Mouse (Mus musculus): ENCODE results near the gene Pcsk1n. TPM values are rescaled to one million over a fixed set of nuclear protein-coding genes. Genes with fewer than 3 reads are reported as not detected.

The Pcsk1n gene
- total RNA-seq, 1 experiment from 2014 or later: not detected

DNA sequence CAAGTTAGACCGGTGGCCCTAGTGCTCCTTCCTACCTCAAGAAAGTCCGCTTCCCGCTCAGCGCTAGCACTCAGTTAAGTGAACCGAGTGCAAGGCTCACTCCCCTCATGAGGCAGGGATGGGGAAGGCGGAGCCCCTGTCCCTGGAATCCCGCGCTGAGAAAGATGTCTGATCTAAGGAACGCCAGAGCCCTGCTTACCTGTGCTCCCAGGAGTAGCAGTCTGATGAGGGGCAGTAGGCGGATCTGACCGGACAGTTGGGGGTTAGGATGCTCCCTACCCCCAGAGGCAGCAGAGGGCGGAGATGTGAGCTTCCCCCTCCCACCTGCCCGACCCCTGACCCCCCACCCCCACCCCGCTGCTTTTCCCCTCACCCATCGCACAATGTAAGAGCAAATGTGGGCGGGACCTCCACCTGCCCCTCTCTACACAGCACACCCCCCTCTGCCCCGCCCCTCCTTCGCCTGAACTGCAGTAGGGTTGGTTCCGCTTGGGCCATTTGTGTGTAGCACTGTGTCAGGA is 8.7 kb downstream of the Pcsk1n start, which contains the start of gene Eras:
Eras (minus strand) TSS at position 338 of the 521 bp plus-strand sequence.
- no peak for ATAC-seq (replicated peaks in 1 of 2; ENCODE audit: insufficient read depth in 1 of 2, low FRiP score in 2 of 2, low TSS enrichment in 1 of 2, low read depth in 1 of 2, poor library complexity in 2 of 2, severe bottlenecking in 2 of 2)

DNA sequence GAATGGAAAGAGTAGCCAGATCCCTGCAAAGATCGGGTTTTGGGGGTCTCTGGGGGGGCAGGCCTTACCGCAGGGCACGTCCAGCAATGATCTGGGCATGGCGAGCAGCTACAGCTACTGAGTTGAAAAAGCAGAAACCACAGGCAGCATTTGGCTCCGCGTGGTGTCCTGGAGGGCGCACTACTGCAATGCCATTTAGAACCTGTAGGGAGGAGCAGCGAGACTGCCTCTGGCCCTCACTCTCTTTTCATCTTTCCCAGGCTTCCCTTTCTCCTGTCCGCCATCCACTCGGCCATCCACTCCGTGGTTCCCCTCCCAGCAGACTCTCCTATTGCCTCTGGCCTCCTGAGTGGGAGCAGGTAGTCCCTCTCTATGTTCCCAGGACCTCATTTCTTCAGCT is 17.3 kb downstream of the Pcsk1n start:
- peak; percentile 32 to 56; a peak in 1 of 4 replicates for ATAC-seq (replicated peaks in 1 of 2; ENCODE audit: insufficient read depth in 1 of 2, low FRiP score in 2 of 2, low TSS enrichment in 1 of 2, low read depth in 1 of 2, poor library complexity in 2 of 2, severe bottlenecking in 2 of 2)

DNA sequence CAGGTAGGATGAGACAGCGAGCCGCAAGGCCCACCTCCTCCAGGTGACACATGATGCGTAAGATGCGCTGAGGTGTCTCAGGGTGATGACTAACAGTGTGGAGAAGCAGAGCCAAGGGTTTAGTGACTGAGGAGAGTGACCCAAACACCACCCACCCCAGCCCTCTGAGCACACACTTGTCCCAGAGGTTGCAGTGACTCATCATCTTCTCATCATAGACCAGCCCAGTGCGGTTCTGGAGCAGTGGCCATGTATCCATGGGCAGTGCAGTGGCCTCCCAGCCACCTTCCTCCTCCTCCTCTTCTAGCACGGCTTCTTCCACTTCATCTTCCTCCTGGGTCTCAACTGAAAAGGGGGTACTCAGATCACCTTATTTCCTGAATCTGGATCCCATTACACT is 18.0 kb downstream of the Pcsk1n start:
- no peak for ATAC-seq (replicated peaks in 1 of 2; ENCODE audit: insufficient read depth in 1 of 2, low FRiP score in 2 of 2, low TSS enrichment in 1 of 2, low read depth in 1 of 2, poor library complexity in 2 of 2, severe bottlenecking in 2 of 2)

DNA sequence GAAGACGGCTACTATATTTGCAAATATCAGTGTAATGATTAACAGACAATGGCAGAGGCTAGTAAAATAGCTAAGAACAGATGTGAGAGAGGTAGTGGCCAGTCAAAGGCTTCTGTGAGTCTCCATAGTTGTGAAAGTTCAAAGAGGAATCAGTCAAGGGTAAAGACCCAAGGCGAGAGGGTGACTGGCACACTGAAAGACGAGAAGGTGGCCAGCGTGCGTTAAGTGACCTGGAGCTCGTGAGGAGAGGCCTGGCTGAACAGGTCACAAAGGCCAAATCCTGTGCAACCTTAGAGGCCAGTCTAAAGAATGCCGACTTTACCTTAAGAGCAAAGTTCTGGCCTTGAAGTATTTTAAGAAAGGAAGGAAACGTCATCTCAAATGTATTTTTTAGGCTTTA is 26.0 kb downstream of the Pcsk1n start:
- ATAC-seq (replicated peaks in 1 of 2; ENCODE audit: insufficient read depth in 1 of 2, low FRiP score in 2 of 2, low TSS enrichment in 1 of 2, low read depth in 1 of 2, poor library complexity in 2 of 2, severe bottlenecking in 2 of 2): no peak

DNA sequence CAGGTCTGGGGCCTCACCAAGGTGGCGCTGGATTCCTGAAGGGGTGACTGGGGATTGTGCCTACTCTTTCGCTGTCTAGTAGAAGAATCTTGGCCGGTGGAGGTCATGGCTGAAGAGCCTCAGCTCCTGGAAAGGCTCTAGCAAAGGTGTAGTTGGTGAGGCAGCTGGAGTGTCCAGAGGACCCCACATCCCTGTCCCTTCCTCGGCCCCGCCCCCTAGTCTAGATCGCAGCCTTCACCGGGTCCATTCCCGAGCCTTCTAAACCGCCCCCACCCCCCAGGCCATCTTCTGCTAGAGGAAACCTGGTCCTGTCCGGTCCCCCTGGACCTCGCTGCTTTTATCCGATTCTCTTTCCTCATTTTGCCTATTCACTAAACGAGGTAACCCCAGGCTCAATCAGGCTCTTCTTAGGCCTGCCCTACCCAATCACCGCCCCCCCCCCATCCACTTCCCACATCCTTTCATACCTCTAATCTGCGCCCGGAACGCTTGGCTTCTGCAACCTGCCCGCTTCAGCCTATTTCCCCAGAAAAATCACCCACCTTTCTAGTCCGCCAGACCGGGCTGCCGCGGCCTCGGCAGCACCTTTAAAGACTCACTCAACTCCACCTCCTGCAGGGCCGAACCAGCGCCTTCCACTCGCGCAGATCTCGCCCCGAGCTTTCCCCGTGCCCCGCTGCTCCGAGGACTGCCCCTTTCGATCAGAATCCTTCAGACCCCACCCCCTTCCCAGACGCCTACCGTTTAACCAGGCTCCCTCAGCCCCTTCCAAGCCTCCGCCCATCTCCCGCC is 27.7 kb downstream of the Pcsk1n start, which contains the start of gene Hdac6:
Hdac6 (minus strand) TSS at position 782 of the 792 bp plus-strand sequence.
- ATAC-seq (replicated peaks in 1 of 2; ENCODE audit: insufficient read depth in 1 of 2, low FRiP score in 2 of 2, low TSS enrichment in 1 of 2, low read depth in 1 of 2, poor library complexity in 2 of 2, severe bottlenecking in 2 of 2): no peak

DNA sequence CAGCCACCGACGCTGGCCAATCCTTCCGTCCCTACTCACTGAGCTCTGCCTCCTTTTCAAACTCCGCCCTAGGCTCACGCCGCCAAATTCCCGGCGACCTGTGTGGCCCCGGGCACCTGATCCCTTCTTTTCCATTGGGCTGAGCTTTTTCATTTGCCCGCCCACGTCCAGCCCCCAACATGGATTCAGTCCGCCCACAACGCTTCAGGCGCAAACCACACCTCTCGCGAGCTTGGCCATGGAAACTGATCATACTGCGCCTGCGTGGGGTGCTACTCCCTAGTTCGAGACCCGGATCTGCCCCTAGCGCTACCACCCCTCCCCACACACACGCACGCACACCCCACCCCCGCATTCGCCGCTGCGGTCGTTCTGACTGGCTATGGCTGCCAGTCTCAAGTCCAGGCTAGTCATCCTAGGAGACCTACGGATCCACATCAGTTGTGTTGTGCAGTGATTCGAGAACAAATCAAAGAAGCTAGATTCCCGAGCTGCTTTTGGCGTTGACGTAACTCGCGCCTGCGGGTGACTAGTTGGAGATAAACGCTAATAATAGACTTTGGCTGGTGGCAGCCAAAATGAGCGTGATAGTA is 28.4 kb downstream of the Pcsk1n start:
- peak; percentile 99 for ATAC-seq (replicated peaks in 1 of 2; ENCODE audit: insufficient read depth in 1 of 2, low FRiP score in 2 of 2, low TSS enrichment in 1 of 2, low read depth in 1 of 2, poor library complexity in 2 of 2, severe bottlenecking in 2 of 2)

DNA sequence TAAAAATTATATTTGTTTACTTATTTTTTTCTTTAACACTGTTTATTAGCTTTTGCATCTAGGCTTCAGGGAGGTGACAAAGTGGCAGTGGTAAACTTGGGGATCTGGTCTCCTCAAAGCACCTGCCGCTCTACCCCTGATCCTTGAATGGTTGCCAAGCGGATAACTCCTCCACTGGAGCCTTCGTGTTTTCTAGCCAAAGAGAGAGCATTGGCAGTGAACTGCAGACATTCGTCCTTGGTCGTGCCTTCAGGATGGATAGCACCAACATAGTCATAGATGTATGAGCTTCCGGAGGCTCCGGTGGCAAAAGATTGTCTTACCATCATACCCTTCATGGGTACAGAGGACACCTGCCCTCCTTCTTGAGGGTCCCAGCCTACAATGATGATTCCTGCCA is 30.5 kb downstream of the Pcsk1n start:
- ATAC-seq (replicated peaks in 1 of 2; ENCODE audit: insufficient read depth in 1 of 2, low FRiP score in 2 of 2, low TSS enrichment in 1 of 2, low read depth in 1 of 2, poor library complexity in 2 of 2, severe bottlenecking in 2 of 2): no peak

DNA sequence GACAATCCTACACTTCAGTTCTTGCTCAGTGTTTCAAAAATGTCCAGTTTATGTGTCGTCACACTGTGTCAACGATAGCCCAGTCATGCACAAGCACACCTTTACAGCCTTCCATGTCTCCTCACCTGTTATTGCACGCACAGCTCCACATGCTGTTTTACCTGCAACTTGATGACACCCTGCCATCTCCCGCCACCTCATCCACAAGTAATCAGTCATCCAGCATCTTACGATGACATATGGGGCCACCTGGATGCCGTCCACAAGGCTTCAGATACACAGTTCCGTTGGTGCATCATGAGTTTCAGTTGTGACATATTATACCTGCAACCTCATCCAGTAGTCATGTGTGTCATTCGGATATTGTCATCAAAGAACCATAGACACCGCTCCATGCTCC is 39.2 kb downstream of the Pcsk1n start:
- ATAC-seq (replicated peaks in 1 of 2; ENCODE audit: insufficient read depth in 1 of 2, low FRiP score in 2 of 2, low TSS enrichment in 1 of 2, low read depth in 1 of 2, poor library complexity in 2 of 2, severe bottlenecking in 2 of 2): no peak

DNA sequence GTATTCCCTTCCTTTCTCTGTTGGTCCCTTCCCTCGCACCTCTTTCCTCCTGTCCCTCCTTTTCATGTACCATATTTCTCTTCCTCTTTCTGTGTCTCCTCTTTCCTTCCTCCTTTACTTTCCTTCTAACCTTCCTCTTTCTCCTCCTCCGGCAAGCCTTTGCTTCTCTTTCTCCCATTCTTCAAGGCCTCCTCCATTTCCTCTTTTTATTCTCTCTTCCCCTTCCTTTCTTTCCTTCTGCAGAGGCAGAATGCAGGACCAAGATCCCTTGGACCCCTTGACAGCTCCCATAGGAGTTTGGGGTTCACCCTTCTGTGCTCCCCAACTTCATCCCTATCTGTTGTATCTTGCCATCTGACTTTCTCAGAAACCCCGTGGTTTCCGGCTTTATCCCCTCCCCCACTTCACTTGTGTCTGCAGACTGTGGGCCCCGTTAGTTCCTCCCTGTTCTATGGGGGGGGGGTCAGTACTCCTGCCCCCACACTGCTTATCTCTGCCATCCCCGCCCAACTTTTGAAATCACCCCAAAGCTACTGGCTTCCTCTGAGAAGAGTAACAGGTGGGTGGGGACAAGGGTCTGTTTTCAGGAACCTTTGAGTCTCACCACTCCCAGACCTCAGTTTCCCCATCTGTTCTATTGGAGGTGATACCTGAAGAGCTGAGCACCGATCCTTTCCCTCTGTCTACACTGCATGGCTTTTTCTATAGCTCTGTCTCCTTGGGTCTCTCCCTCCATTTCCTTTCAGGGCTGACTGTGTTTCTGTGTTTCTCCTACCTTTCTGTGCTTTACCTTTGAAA is 44.4 kb downstream of the Pcsk1n start:
- 0 out of 4 replicates have a peak, but pooled peaks of 1 of the 2 experiments have one; percentile 17 for ATAC-seq (replicated peaks in 1 of 2; ENCODE audit: insufficient read depth in 1 of 2, low FRiP score in 2 of 2, low TSS enrichment in 1 of 2, low read depth in 1 of 2, poor library complexity in 2 of 2, severe bottlenecking in 2 of 2)

DNA sequence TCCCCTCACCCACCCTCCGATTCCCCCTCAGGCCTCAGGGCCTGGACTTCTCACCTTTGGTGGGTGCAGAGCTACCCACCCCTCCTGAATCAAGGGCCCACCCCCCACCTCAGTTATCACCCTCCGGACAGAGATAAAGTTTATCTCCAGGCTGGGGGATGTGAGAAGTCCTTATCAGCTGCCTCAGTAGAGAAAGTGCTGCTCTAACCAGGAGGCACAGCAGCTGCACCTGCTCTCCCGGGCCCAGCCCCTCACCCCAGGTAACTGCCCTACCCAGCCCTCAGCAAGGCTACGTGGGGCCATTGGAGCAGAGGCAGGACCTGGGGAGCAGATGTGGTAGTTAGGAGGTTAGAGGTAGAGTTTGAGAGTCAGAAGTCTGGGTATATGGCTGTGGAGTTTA is 46.5 kb downstream of the Pcsk1n start:
- no peak for ATAC-seq (replicated peaks in 1 of 2; ENCODE audit: insufficient read depth in 1 of 2, low FRiP score in 2 of 2, low TSS enrichment in 1 of 2, low read depth in 1 of 2, poor library complexity in 2 of 2, severe bottlenecking in 2 of 2)

DNA sequence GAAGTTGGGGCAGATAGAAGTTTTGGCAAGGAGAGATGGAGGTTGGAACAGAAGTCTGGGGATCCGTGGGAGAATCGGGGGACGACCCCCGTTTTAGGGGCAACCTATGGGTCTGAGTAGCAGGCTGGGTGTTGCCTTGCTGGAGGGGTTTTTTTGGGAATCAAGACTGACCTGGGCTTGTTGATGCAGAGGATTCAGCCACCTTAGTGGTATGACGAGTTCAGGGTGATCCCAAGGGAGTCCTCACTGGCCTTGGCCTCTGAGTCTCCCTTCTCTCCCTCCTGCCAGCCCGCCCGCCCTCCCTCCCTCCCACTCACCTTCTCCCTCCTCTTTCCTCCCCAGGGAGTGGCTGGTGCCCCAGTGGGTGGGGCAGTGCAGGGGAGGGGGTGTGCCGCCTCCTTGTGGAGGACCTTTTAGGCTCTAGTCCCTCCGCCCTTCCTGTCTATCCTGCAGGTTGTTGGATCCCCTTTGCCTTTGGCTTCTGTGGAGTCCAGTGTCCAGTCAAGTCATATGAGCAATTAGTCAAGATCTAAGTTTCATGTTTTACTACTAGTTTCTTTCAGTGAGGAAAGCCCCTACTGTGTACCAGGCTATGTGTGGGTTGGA is 48.1 kb downstream of the Pcsk1n start:
- ATAC-seq (replicated peaks in 1 of 2; ENCODE audit: insufficient read depth in 1 of 2, low FRiP score in 2 of 2, low TSS enrichment in 1 of 2, low read depth in 1 of 2, poor library complexity in 2 of 2, severe bottlenecking in 2 of 2): no peak

DNA sequence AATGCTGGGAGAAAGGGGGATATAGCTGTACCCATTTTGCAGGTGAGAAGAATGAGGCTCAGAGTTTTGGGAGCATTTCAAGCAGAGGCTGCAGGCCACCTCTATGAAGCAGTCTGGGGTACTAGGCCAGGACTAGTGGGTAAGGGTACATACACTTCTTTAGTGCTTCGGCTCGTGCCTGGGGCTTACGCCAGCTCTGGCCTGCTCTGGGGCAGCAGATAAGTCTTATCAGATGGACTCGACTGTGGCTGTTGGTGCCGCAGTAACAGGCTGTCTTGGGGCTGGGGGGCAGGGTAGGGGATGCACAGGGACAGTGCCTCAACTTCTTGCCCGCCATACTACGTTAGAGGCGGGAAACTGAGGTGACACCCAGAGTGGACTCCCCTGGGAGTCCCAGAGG is 48.6 kb downstream of the Pcsk1n start:
- ATAC-seq (replicated peaks in 1 of 2; ENCODE audit: insufficient read depth in 1 of 2, low FRiP score in 2 of 2, low TSS enrichment in 1 of 2, low read depth in 1 of 2, poor library complexity in 2 of 2, severe bottlenecking in 2 of 2): no peak

DNA sequence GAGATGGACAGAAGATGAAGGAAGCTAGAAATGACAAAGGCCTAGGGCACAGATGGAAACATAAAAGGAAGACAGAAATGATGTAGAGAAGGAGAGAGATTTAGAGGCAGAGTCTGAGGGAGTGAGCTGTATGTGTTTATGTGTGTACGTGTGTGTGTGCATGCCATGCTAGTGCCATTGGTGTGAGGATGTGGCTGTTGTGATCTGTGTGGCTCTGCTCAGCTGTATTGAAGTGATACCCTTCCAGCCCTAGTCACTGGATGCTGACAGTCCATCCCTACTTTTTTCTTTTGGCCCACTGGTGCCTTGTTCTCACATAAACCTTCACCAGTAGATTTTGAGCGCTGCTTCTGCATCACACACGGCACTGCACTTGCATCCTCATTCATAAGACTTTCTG is 49.3 kb downstream of the Pcsk1n start:
- no peak for ATAC-seq (replicated peaks in 1 of 2; ENCODE audit: insufficient read depth in 1 of 2, low FRiP score in 2 of 2, low TSS enrichment in 1 of 2, low read depth in 1 of 2, poor library complexity in 2 of 2, severe bottlenecking in 2 of 2)

DNA sequence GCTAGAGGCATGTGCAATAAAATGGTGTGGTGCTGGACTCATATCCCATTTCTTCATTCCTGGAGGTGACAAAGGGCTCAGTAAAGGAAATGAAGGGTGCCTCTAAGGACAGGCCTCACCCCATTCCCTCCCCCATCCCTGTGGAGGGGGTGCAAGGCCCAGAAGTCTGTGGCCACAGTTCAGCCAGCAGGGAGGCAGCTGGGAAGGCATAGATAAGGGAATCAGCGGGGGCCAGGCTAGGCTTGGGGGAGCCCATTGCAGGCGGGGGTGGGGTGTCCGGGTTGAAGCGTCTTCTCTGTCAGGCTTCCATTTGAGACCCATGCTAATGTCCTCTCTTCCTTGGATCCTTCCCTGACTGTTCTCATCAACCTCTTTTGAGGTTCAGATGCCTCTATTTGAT is 51.7 kb downstream of the Pcsk1n start:
- ATAC-seq (replicated peaks in 1 of 2; ENCODE audit: insufficient read depth in 1 of 2, low FRiP score in 2 of 2, low TSS enrichment in 1 of 2, low read depth in 1 of 2, poor library complexity in 2 of 2, severe bottlenecking in 2 of 2): peak in 1 of 2 experiments; percentile 53; a peak in 1 of 4 replicates
